Mouse (Mus musculus): Measurements from ENCODE around the gene Rpl28.
"Not testable (repeated sequence)": the region's sequence is repeated elsewhere in the genome, so short reads cannot be mapped to it uniquely, and the experiment has no call there.

The Rpl28 gene

DNA sequence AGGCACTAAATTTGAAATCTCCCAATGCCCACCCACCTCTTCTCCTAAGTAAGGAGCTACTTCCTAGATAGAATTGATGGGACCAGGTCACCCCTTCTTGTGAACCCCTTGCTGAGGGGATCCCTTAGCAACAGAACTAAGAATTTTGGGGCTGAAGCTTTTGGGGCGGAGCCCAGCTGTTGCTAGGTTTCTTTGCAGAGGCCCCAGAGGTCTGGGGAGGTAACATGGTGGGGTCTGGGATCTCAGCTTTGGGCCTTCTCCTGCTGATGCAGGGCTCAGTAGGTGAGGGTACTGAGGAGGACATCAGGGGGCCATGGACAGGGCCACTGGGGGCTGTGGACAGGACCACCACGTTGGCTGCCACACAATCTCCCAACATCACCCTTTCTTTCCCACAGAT lies 9.9 kb upstream of the Rpl28 start, which contains the start of the genes Il11 and Tmem190:
Gene Il11, minus strand, starts transcription at position 101 of the 400 bp plus-strand sequence.
Gene Tmem190, plus strand, starts transcription at position 179 of the 400 bp plus-strand sequence.
- DNase-seq (ENCODE audit: low read depth in 2 of 2, low spot score in 2 of 2): no peak

DNA sequence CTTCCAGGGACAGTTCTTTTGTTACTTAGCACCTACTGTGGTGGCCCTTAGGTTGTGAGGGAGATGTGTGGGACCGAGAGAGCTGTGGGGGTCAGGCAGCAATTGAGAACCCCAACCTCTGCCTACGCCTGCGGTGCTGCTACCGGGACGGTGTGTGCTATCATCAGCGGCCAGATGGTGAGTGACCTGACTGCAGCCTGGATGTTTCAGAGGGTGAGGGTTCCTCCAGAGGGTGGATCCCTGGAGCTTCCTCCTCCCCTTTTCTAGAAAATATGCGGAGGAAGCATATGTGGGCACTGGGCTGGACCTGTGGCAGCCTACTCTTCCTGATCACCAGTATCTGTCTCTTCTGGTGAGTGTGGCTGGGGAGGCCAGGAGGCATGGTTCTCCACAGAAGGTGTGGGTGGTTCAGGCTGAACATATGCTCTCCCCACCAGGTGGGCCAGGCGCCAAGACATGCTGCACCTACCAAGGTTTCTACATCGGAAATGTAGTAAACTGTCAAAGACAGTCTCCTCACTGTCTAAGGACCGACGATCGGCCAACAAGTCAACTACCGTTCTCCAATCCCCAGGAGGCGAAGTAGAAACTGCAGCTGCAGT lies 8.9 kb upstream of the Rpl28 start:
- no peak for DNase-seq (ENCODE audit: low read depth in 2 of 2, low spot score in 2 of 2)

DNA sequence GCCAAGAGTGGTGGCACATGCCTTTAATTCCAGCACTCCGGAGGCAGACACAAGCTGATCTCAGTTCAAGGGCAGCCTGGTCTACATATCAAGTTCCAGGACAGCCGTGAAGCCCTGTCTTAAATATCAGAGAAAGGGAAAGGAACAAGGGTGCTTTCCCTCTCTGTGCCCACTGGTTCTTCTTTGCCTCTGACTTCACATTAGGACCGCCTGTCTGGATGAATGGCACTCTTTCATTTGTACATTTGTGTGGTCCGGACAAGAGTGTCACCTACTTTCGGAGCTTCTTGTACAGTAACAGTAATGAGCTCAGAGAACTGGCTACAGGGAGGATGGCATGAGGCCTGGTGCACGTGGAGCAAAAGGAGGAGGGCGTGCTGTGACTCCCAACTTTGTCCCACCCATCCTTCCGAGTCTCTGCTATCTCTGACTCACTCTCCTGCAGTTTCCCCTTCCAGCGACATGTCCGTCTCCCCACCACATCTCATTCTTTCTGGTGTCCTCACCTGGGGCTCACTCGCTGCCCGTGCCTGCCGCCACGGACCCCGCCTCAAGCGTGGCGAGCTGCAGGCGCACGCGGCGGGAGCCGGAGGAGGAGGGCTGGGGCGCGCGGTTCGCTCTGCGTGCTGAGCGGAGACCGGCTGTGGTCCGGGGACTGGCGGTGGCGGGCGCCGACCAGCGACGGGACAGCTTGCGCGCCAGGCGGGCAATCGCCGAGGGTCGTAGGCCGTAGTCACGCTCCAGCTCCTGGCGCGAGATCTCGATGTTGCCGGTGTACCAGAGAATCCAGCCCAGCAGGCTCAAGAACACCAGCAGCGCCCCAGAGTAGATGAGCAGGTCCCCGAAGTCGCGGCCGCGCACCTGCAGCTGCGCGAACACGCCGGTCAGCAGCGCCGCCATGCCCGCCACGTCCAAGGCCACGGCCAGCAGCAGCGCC lies 3.9 kb upstream of the Rpl28 start:
- peak; percentile 18 to 22 for DNase-seq (ENCODE audit: low read depth in 2 of 2, low spot score in 2 of 2)

DNA sequence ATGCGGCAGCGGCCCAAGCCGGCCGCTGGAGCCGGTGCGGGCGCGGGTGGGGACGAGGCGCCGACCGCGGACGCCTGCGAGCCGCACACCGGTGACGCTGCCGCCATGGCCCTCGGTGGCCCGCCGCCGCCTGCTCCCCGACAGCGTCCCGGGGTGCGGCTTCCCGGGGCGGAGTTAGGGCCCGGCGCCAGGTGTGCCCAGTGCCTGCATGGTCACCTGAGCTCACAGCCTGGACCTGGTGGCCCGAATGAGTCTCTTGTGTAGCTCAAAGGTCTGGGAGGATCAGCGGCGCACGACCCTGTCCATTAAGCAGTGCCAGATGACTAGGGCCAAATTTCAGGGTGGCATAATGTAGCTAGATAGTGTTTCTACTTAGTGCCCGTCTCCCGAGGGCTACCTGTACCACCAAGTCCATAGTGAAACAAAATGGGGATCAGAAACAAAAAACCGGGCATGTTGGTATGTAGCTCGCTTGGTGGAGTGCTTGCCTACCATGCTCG lies 3.2 kb upstream of the Rpl28 start, which contains the start of gene Tmem238:
Gene Tmem238, minus strand, starts transcription at position 221 of the 500 bp plus-strand sequence.
- peak in 1 of 2 experiments; percentile 3 for DNase-seq (ENCODE audit: low read depth in 2 of 2, low spot score in 2 of 2)

DNA sequence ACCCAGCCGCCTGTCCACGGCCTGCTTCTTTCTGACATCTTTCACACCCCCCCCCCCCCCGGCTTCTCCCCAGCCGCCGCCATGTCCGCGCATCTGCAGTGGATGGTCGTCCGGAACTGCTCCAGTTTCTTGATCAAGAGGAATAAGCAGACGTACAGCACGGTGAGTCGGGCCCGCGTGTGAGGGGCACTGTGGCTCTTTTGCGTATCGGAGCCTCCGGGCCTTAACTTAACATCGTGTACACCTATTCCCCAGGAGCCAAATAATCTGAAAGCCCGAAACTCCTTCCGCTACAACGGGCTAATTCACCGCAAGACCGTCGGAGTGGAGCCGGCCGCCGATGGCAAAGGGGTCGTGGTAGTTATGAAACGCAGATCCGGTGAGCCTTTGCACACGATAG lies 574 bp downstream of the Rpl28 start:
- not testable (repeated sequence) for DNase-seq (ENCODE audit: low read depth in 2 of 2, low spot score in 2 of 2)

DNA sequence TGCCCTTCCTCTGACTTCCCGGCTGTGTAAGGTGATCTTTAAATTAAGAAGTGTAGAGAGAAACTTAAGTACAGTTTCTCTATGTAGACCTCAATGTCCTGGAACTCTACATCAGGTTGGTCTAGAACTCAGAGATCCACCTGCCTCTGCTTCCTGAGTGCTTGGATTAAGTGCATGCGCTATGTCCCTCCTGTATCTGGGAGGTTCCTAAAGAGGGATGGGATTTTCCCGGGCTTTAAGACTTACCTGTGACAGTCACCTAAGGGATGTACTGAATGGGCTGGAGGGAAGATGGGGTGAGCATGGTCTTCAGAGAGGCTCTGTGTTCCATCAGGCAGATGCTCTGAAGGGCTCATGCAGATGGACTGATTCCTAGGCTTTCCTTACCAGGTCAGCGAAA lies 1.0 kb downstream of the Rpl28 start:
- no peak for DNase-seq (ENCODE audit: low read depth in 2 of 2, low spot score in 2 of 2)

DNA sequence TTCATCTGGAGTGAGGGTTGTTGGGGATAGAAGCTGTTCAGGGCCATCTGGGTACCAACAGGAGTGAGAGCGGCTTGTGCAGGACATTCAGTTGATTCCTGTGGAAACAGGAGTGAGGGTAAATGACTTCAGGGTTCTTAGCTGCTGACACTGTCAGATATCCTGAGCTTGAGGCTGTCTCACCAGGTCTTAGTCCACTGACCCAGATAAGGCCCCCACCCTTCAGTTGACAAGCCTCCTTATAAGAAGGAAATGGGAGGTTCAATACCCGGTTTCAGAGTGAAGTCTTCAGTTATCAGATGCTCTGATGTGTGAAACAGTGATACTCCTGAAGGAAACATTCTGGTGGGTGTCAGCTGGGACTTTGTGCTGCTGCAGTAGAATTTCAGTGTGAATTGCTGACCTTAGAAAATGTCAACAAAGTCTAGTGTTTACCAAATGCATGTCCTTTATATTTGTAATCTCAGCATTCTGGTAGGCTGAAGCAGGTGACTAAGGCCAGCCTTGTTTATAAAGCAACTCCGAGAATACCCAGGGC lies 2.0 kb downstream of the Rpl28 start:
- no peak for DNase-seq (ENCODE audit: low read depth in 2 of 2, low spot score in 2 of 2)

DNA sequence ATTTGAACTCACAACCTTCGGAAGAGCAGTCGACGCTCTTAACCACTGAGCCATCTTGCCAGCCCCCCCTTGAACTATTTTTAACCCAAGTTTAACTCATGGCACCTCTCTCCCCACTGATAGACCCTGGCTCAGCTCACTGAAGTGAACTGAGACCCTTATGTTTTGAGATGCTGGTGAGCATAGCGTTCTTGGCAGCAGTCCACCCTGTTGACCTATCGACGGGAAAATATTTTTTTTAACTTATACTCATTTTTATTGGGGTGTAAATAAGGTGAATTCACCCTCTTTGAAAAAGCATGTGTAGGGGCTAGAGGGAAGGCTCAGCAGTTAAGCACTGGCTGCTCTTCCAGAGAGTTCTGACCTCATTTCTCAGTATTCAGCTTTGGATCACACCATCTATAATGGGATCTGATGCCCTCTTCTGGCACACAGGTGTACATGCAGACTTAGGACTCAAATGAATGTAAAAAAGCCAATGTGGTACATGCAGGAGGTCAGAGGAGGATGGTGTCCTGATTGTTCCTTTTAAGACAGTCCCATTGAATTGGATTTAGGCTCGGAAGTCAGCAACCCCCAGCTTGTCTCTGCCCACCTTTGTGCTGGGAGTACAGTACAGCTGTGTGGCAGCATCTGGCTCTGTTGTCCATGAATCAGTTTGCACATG lies 3.2 kb downstream of the Rpl28 start:
- DNase-seq (ENCODE audit: low read depth in 2 of 2, low spot score in 2 of 2): peak in 1 of 2 experiments; percentile 41

DNA sequence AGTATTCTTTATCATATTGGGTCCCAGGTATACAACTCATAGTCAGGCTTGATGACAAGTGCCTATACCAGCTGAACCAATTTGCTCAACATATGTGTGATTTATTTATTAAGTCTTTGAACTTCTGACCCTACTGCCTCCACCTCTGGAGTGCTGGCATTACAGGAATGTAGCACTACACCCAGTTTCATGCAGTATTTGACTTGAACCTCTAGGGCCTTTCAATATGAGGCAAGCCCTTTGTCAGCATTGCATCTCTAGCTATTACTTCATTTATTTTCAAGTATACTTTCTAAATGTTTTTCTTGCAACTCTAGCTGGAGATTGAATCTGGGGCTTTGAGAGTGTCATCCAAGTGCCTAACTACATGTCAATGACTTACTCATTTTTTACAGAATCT lies 9.6 kb downstream of the Rpl28 start:
- DNase-seq (ENCODE audit: low read depth in 2 of 2, low spot score in 2 of 2): no peak

DNA sequence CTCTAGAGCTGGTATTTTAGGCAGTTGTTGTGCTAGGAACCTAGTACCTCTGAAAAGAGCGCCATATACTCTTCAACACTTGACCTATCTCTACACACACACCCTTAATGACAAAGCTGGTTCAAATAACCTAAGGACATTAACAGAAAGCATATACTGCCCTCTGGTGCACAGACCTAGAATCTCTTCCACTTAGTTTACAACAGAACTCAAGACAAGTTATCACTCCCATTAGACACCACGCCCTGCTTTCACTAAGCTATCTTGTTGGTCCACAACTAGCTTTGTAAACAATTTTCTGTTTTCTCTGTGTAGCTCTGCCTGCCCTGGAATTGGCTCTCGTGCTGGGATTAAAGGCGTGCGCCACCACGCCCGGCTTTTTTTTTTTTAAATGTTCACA lies 14.0 kb downstream of the Rpl28 start:
- peak in 1 of 2 experiments; percentile 41 for DNase-seq (ENCODE audit: low read depth in 2 of 2, low spot score in 2 of 2)

DNA sequence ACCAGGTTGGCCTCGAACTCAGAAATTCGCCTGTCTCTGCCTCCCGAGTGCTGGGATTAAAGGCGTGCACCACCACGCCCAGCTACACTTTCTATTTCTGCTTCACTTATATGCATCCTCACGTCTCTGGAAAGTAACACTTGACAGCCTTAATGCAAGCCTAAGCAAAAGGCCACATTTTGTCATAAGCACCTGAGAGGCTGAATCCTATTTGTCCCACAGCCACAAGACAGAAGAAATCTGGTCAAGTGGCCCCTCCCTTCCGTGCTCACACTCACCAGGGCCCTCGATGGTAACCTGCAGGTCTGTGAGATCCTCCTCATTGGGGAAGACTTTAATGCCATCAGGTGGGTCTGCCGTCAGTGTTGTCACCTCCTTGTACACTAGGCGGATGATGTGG lies 18.5 kb downstream of the Rpl28 start:
- not testable (repeated sequence) for DNase-seq (ENCODE audit: low read depth in 2 of 2, low spot score in 2 of 2)

DNA sequence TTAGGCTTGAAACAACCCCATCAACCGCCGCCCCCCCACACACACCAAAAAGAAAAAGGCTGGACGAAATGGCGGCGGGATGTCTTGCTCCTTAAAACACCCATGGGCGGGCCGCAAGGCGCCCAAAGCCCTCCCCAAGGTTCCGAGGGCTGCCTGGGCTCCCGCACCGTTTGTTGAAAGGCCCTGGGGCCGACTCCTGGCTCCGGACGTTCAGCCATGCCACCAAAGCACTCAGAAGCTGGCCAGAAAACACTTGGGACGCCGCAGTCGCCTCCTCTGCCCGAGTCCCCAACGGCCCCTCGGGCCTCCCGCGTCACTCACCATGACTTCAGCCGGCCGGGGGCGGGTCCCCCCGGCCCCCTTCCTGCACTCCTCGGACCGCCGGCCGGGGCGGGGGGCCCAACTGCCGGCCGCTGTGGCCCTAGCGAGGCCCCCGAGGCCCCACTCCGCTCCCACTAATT lies 19.2 kb downstream of the Rpl28 start:
- DNase-seq (ENCODE audit: low read depth in 2 of 2, low spot score in 2 of 2): peak in 1 of 2 experiments; percentile 33

DNA sequence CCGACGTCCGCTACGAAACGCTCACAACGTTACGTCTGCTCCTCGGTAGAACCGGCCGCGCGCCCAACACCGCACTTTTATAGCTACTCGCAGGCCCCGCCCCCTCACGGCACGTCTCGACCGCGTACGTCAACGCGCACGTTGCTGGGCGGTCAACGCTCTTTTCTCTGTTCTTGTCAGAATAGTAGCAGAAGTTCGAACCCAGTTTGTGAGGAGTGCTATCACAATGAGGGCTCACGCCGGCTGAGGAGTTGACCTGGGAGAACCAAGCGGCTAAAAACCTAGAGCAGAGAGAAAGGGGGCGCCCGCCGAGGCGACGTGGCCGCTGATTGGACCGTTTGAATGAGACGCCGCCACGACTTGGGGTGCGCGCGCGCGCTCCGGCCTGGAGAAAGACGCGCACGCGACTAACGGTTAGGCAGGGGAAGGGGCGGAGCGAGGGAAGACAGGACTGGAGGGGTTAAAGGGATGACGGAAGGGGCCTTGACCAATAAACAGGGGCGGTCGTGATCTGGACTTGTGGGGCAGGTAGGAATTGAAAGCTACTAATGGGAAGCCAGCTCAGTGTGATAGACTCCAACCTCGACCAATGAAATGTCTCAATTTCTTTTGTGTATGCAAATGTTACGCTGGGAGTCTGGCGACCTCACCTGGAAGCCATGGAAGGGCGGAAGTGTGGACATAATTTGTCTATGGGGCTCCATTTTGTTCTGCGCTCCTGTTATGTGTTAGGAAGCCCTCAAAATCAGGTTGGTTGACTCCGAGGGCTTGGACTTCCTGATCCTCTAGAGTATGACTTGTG lies 19.8 kb downstream of the Rpl28 start, which contains the start of gene Ube2s:
Gene Ube2s, minus strand, starts transcription at position 288 of the 802 bp plus-strand sequence.
- DNase-seq (ENCODE audit: low read depth in 2 of 2, low spot score in 2 of 2): peak; percentile 97 to 98

DNA sequence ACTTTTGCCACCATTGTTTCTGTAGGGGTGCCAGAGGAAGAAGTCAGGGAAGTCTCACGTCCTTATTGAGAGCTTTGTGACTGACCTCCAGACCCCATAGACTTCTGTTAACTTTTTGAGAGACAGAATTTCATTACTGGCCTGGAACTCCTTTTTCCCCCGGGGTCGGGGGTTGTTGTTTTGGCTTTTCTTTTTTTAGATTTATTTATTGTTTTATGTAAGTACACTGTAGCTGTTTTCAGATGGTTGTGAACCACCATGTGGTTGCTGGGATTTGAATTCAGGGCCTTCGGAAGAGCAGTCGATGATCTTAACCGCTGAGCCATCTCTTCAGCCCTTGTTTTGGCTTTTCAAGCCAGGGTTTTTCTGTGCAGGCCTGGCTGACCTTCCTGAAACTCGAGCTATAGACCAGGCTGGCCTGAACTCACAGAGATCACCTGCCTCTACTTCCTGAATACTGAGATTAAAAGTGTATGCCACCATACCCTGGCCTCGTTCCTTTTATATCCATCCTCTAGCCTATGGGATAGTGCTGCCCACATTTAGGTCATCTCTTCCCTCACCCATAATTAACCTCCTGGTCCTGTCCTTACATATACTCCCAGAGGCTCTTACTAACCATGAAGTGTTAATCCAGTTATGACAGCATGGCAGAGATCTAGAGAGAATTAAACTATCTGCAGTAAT lies 20.6 kb downstream of the Rpl28 start:
- no peak for DNase-seq (ENCODE audit: low read depth in 2 of 2, low spot score in 2 of 2)

DNA sequence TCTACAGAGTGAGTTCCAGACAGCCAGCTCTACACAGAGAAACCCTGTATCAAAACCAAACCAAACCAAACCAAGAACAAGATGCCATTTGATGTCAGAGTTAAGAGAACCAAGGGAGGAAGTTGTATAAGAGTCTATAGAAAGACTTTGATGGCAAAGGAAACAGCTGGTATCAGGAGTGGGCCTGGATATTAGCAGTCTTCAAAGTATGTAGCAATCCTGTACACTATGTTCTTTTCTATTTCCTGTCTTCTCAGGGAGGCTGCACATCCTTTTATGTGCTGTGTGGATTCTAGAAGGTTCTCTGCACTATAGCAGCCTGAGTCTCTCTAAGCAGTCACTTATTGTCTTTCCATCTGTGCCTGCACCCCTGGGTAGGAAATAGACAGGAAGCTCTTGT lies 23.9 kb downstream of the Rpl28 start:
- no peak for DNase-seq (ENCODE audit: low read depth in 2 of 2, low spot score in 2 of 2)

DNA sequence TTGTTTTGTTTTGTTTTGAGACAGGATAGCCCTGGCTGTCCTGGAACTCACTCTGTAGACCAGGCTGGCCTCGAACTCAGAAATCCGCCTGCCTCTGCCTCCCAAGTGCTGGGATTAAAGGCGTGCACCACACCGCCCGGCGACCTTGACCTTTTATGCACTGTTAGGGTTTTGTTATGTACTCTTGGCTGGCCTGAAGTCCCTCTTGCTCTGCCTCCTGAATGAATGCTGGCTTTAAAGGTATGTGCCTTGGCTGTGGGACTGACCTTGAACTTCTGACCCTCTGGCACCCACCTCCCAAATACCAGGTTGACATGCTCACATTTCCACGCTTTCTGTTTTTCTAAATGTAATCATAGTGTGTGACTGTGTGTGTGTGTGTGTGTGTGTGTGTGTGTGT lies 28.3 kb downstream of the Rpl28 start:
- not testable (repeated sequence) for DNase-seq (ENCODE audit: low read depth in 2 of 2, low spot score in 2 of 2)

DNA sequence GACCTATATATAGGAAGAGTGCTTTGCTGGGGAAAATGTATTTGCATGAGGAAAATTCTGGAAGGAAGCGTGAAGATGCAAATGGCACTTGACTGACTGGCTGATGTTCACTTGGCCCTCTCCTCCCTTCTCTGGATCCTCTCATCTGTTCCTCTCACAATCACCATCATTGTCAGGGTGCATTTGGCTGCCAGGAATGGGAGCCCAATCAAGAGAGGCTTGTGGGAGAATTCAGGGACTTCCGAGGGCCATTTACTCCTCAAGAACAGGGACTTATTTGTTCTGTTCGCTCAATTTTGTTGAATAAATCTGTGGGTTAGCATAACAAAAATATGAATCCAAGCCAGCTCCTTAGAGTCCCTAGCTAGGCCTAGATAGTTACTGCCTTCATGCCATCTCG lies 29.0 kb downstream of the Rpl28 start:
- DNase-seq (ENCODE audit: low read depth in 2 of 2, low spot score in 2 of 2): no peak

DNA sequence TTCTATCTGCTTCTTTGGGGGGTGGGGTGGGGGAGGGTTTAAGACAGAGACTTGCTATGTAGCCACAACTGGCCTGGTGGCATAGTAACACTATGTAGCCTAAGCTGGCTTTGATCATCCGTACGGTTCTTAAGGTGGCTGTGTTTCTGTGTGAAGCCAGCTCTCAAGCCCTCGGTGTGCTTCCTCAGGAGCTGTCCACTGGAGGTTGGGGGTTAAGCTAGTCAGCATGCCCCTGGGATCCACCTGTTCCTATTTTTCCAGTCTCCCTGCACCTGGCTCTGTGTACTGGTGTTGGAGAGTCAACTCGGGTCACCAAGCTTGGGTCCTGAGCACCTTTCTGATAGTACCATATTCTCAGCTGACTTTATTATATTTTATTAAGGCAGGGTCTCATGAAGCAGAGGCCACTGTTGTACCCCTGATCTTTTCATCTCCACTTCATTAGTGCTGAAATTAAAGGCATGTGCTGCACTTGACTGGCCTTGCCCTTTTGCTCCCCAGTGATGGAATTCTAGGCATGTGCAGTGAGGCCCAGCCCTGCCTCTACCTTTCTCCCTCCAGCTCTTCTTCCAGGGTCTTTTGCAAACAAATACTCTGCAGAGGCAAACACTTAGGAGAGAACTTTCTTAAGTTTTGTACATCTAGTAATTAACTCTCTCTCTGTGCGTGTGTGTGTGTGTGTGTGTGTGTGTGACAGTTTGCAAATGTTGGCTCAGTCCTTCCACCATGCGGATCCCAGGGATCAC lies 29.7 kb downstream of the Rpl28 start:
- DNase-seq (ENCODE audit: low read depth in 2 of 2, low spot score in 2 of 2): no peak

DNA sequence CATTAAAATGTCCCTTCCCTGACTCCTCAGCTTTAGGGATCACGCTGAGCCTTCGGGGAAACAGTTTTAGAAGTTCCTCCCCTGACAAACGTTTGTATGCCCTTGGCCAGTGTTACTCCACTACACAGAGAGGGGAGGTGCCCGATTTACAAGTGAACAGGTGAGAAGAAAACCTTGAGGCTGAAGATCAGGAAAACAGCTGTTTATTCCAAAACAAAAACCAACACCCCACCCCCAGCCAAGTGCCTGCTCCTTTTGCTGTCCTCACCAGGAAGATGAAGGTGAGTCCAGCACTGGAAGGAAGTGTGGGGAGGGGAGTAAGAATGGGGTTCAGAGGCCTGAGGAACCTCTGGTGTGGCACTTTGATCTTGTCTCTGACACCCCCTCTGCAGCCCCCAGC lies 32.7 kb downstream of the Rpl28 start:
- DNase-seq (ENCODE audit: low read depth in 2 of 2, low spot score in 2 of 2): no peak

All from CD8-positive naive resting alpha-beta T cell, adult 2 months (primary cell).